In the genomic region with DNA sequence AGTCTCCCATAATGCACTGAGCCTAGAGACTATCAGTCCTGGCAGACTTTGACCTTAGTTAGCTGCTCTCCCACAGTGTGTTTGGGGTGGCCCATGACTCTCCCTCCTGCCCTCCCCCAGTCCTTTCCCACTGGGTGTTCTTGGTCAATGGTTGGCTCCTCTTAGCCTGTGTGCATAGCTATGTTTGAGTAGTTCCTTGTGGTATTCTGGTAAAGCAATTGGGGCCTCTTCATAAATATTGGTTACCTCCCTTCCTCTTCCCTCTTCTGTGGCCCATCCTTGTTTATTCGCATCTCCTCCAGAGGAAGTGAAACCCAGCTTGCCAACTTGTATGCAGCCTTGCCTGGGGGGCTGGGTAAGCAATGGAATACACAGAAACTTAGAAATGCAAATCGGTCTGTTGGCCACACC, we compare ENCODE assay signal across 16 mouse cellular contexts.
DNase-seq lines count a peak whose midpoint lies in the region; ATAC-seq lines count a peak whose summit lies in the region.
"Had no signal": no experiment of that assay in that cellular context is flagged by ENCODE, and none has a peak within 500 bp of the region (broad histone marks: within the 10 kb centered on the region; RNA-seq: fewer than 3 reads in every experiment).

No protein-coding gene starts in this region.

- no peaks in the 10 kb centered on the region for H3K27me3 ChIP-seq in kidney, embryonic 14.5 days (ENCODE audit: control insufficient read depth, insufficient read depth, low read length)
- no peaks in the 10 kb centered on the region for H3K27me3 ChIP-seq in splenic B cell, adult 2 months (ENCODE audit: control insufficient read depth, insufficient read depth, low read length, poor library complexity, severe bottlenecking)
- H3K27me3 ChIP-seq: liver, embryonic 13.5 days; neural tube, embryonic 15.5 days had no signal

- no peak overlapping the region for H3K9ac ChIP-seq in kidney, embryonic 14.5 days (ENCODE audit: low read depth, low read length)
- H3K9ac ChIP-seq: liver, embryonic 13.5 days; neural tube, embryonic 15.5 days had no signal

- no peak for ATAC-seq in kidney, embryonic 14.5 days (ENCODE audit: low FRiP score, low TSS enrichment)
- peak; percentile 59 for ATAC-seq in granulocyte monocyte progenitor cell, adult 5-6 weeks (replicated peaks; ENCODE audit: poor library complexity, severe bottlenecking)

- H3K4me2 ChIP-seq in kidney, embryonic 14.5 days (replicated peaks; ENCODE audit: low read depth, low read length): no peak overlapping the region
- H3K4me2 ChIP-seq: liver, embryonic 13.5 days; neural tube, embryonic 15.5 days had no signal

- WGBS in kidney, embryonic 14.5 days: 92% methylated on average over 2 of the region's 2 CpGs

- no peaks in the 10 kb centered on the region for H3K9me3 ChIP-seq in kidney, embryonic 14.5 days (ENCODE audit: control insufficient read depth, low read length)
- H3K9me3 ChIP-seq: liver, embryonic 13.5 days; neural tube, embryonic 15.5 days had no signal

- H3K4me1 ChIP-seq in kidney, embryonic 14.5 days (ENCODE audit: control insufficient read depth, insufficient read depth, low read length): peaks cover 12% of the 10 kb centered on the region

- no peak overlapping the region for H3K4me3 ChIP-seq in kidney, embryonic 14.5 days (ENCODE audit: low read length)
- H3K4me3 ChIP-seq: heart, adult 2 months; liver, embryonic 13.5 days; neural tube, embryonic 15.5 days had no signal

- H3K27ac ChIP-seq in kidney, embryonic 14.5 days (ENCODE audit: low read depth, low read length): no peak overlapping the region
- H3K27ac ChIP-seq: heart, adult 2 months; liver, embryonic 13.5 days; neural tube, embryonic 15.5 days had no signal

- peak; percentile 22 for DNase-seq in kidney, postnatal 10 days
- peak; percentile 48 to 50 for DNase-seq in lung, postnatal 4 days
- DNase-seq in splenic B cell, adult 2 months (ENCODE audit: low read depth, low spot score): peak; percentile 73
- no peak for DNase-seq in left cerebral cortex, adult 9 months (ENCODE audit: low spot score in 2 of 2)
- DNase-seq in urinary bladder, postnatal 25 days (ENCODE audit: low spot score): no peak
- no peak for DNase-seq in ovary, adult 18-20 months (ENCODE audit: low spot score)
- DNase-seq: adrenal gland, postnatal 14 days; heart, postnatal 4 days; layer of hippocampus, postnatal 36 days; liver, embryonic 13.5 days; midbrain, embryonic 14.5 days; thymus, adult 2 months had no signal

- no peaks in the 10 kb centered on the region for H3K36me3 ChIP-seq in kidney, embryonic 14.5 days (ENCODE audit: control insufficient read depth, insufficient read depth, low read length)
- H3K36me3 ChIP-seq in splenic B cell, adult 2 months (ENCODE audit: control insufficient read depth, insufficient read depth, low read length, poor library complexity, severe bottlenecking): no peaks in the 10 kb centered on the region
- H3K36me3 ChIP-seq: liver, embryonic 13.5 days; neural tube, embryonic 15.5 days had no signal

Comparison
In these comparisons a context has a peak if more than half of its experiments do, and no peak if none do; other contexts are left out.
1. DNase-seq: peak in kidney, postnatal 10 days (single experiment), lung, postnatal 4 days (2 of 2) and splenic B cell, adult 2 months (single experiment); none in left cerebral cortex, adult 9 months (0 of 2), urinary bladder, postnatal 25 days (single experiment) and ovary, adult 18-20 months (single experiment).